Mouse (Mus musculus): Measurements from ENCODE around the gene Dnah2. TPM values are rescaled to one million over a fixed set of nuclear protein-coding genes. Genes with fewer than 3 reads are reported as not detected.

Dnah2 gene
- polyA plus RNA-seq, 1 experiment from 2014 or later: 1.6 TPM

DNA sequence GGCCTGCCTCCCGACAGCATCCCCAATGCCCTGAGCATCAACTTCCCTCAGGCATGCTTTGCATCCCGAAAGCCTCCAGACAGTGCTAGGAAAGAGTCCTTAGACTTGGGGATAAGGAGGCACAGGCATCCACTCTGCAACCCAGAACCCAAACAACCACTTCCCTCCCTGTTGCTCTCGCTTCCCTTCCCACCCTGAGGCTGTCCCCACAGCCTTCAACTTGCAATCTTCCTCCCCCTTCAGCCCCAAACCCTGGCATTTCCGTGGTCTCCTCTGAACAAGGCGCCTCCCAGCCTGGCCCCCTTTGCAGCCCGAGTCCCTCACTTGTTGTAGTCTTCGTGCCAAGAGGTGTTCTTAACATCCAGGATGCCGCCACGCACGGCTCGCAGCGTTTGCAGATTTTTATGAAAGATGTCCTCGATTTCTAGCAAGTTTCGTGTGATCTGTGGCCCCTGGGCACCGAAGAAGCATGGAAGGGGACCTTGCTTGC lies 32.7 kb downstream of the Dnah2 start:
- no peak for DNase-seq (ENCODE audit: low spot score)
- Histone ChIP-seq H3K4me3 (ENCODE audit: low read depth, low read length) (no peak overlapping the region), H3K4me2 (replicated peaks; ENCODE audit: low read depth, low read length) (no peak overlapping the region), H3K9ac (ENCODE audit: low read depth, low read length) (no peak overlapping the region), H3K4me1 (replicated peaks; ENCODE audit: control insufficient read depth, insufficient read depth, low read length) (no peaks in the 10 kb centered on the region), H3K36me3 (ENCODE audit: control insufficient read depth, insufficient read depth, low read length) (no peaks in the 10 kb centered on the region), H3K27me3 (ENCODE audit: control insufficient read depth, insufficient read depth, low read length) (no peaks in the 10 kb centered on the region), H3K9me3 (ENCODE audit: control insufficient read depth, low read length) (no peaks in the 10 kb centered on the region), H3K27ac (ENCODE audit: low read depth, low read length) (no peak overlapping the region)
- WGBS: 74% methylated on average over 15 of the region's 15 CpGs
- ATAC-seq (ENCODE audit: low FRiP score): no peak

DNA sequence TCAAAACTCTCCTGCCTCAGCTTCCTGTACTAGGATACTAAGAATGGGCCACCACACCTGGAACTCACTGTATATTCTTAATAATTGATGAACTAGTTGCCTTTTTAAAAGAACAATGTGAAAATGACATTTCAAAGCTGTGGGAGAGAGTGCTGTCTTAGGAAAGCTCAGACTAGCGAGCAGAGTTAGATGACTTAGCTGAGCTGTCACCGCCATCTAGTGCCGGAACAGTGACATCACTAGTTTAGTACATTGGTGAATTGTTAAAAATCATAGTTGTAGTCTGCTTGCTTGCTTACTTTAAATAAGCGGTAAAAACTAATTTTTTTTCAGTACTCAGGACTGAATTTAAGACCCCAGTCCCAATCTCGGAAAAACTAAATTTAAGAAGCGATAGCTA lies 35.1 kb downstream of the Dnah2 start:
- WGBS: 9% methylated on average over 6 of the region's 6 CpGs
- Histone ChIP-seq H3K36me3 (ENCODE audit: control insufficient read depth, insufficient read depth, low read length) (no peaks in the 10 kb centered on the region), H3K4me2 (replicated peaks; ENCODE audit: low read depth, low read length) (no peak overlapping the region), H3K9me3 (ENCODE audit: control insufficient read depth, low read length) (no peaks in the 10 kb centered on the region), H3K9ac (ENCODE audit: low read depth, low read length) (no peak overlapping the region), H3K4me1 (replicated peaks; ENCODE audit: control insufficient read depth, insufficient read depth, low read length) (no peaks in the 10 kb centered on the region), H3K27ac (ENCODE audit: low read depth, low read length) (no peak overlapping the region), H3K4me3 (ENCODE audit: low read depth, low read length) (no peak overlapping the region), H3K27me3 (ENCODE audit: control insufficient read depth, insufficient read depth, low read length) (no peaks in the 10 kb centered on the region)
- ATAC-seq (ENCODE audit: low FRiP score): no peak
- peak; percentile 71 for DNase-seq (ENCODE audit: low spot score)

DNA sequence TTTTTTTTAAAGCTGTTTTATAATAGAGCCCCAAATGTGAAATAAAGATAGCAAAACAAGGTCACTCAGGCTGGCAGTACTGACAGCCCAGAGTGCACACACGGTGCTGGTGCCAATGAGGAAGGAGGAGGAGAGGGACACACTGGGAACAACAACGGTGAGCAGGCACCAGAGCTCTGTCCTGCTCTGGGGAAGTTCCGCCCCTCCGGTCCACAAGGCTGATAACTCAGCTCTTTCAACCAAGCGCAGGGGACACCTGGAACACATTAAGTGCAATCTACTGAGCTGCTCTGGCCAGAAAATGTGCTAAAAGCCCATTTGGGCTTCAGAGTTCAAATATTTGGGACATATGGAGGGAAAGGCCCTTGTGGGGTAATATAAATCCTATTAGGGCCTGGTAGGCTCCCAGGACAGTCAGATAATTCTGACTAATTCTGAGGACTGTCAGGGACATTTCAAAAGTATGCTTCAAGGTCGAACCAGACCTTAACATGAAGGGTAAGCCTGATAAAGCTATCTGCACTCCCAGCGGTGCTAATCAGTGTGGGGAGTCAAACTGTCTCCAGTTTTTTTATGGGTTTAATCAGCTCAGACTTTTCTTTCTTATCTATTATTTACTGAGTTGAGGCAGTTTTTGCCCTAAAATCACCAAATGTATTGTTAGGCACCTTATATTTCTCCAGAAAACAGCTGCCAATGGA lies 38.0 kb downstream of the Dnah2 start:
- peak; percentile 21 for DNase-seq (ENCODE audit: low spot score)
- H3K27ac ChIP-seq (ENCODE audit: low read depth, low read length): no peak overlapping the region
- H3K4me1 ChIP-seq (replicated peaks; ENCODE audit: control insufficient read depth, insufficient read depth, low read length): no peaks in the 10 kb centered on the region
- H3K9ac ChIP-seq (ENCODE audit: low read depth, low read length): no peak overlapping the region
- H3K36me3 ChIP-seq (ENCODE audit: control insufficient read depth, insufficient read depth, low read length): no peaks in the 10 kb centered on the region
- ATAC-seq (ENCODE audit: low FRiP score): no peak
- no peak overlapping the region for H3K4me3 ChIP-seq (ENCODE audit: low read depth, low read length)
- WGBS: 52% methylated on average over 7 of the region's 7 CpGs
- H3K4me2 ChIP-seq (replicated peaks; ENCODE audit: low read depth, low read length): no peak overlapping the region
- no peaks in the 10 kb centered on the region for H3K9me3 ChIP-seq (ENCODE audit: control insufficient read depth, low read length)
- no peaks in the 10 kb centered on the region for H3K27me3 ChIP-seq (ENCODE audit: control insufficient read depth, insufficient read depth, low read length)

DNA sequence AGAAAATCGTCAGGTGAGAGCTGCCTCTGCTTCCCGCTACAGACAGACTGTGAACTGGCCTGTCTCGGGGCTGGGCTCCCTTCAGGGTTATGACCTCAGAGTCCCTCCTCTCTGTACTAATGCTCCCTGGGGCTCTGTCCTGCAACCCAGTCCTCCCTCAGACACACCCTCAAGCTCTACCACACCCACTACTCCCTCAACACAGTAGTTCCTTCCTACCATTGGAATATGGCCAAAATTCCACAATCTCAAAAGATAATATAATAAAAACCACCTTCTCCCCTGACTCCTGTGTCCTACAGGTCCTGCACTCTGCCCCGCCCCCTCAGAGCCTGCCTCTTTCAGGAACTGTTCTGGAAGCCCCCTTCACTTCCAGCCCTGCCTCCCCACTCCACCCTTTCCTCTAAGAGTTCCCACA lies 45.0 kb downstream of the Dnah2 start:
- no peaks in the 10 kb centered on the region for H3K27me3 ChIP-seq (ENCODE audit: control insufficient read depth, insufficient read depth, low read length)
- DNase-seq (ENCODE audit: low spot score): no peak
- ATAC-seq (ENCODE audit: low FRiP score): no peak
- no peaks in the 10 kb centered on the region for H3K36me3 ChIP-seq (ENCODE audit: control insufficient read depth, insufficient read depth, low read length)
- no peaks in the 10 kb centered on the region for H3K4me1 ChIP-seq (replicated peaks; ENCODE audit: control insufficient read depth, insufficient read depth, low read length)
- H3K9ac ChIP-seq (ENCODE audit: low read depth, low read length): no peak overlapping the region
- no peak overlapping the region for H3K4me3 ChIP-seq (ENCODE audit: low read depth, low read length)
- H3K9me3 ChIP-seq (ENCODE audit: control insufficient read depth, low read length): no peaks in the 10 kb centered on the region
- no peak overlapping the region for H3K4me2 ChIP-seq (replicated peaks; ENCODE audit: low read depth, low read length)
- WGBS: 40% methylated on average over 4 of the region's 4 CpGs
- H3K27ac ChIP-seq (ENCODE audit: low read depth, low read length): no peak overlapping the region

DNA sequence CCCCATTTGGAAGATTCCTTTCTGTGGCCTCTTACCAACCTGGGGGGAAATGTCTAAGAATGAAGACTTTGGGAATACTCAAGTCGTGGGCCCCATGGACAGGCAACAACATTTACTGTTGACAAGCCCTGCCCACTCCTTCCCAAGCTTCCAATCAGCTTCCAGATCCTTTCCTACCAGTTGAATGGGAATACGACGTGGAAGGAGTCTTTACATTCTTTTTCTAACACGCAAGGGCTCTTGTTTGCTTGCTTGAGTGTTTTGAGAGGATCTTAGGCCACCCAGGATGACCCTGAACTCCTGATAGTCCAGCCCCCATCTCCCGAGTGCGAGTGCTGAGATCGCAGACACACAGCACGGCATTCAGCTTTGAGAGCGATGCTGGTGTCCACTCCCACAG lies 47.4 kb downstream of the Dnah2 start:
- H3K4me2 ChIP-seq (replicated peaks; ENCODE audit: low read depth, low read length): no peak overlapping the region
- DNase-seq (ENCODE audit: low spot score) (no peak), ATAC-seq (ENCODE audit: low FRiP score) (no peak)
- H3K36me3 ChIP-seq (ENCODE audit: control insufficient read depth, insufficient read depth, low read length): no peaks in the 10 kb centered on the region
- no peaks in the 10 kb centered on the region for H3K4me1 ChIP-seq (replicated peaks; ENCODE audit: control insufficient read depth, insufficient read depth, low read length)
- H3K27me3 ChIP-seq (ENCODE audit: control insufficient read depth, insufficient read depth, low read length): no peaks in the 10 kb centered on the region
- H3K27ac ChIP-seq (ENCODE audit: low read depth, low read length): no peak overlapping the region
- no peak overlapping the region for H3K4me3 ChIP-seq (ENCODE audit: low read depth, low read length)
- WGBS: 65% methylated on average over 9 of the region's 9 CpGs
- H3K9me3 ChIP-seq (ENCODE audit: control insufficient read depth, low read length): no peaks in the 10 kb centered on the region
- no peak overlapping the region for H3K9ac ChIP-seq (ENCODE audit: low read depth, low read length)

DNA sequence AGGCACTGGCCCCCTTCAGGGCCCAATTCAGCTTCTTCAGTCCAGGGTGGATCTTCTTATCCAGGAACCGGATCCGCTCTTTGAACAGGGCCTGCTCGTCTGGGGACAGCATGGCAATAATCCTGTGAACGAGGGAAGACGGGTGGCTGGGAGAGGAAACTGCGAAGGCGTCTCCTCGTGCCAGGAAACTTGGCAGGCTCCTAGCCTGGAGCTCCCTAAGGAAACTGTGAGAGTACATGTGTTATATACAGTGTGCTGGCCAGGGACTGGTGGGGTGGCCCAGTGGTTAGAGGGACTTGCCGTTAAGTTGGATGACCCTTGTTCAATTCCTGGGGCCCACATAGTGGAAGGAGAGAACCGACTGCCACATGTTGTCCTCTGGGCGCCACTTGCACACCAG lies 49.8 kb downstream of the Dnah2 start:
- DNase-seq (ENCODE audit: low spot score) (no peak), ATAC-seq (ENCODE audit: low FRiP score) (no peak)
- Histone ChIP-seq H3K27ac (ENCODE audit: low read depth, low read length) (no peak overlapping the region), H3K9me3 (ENCODE audit: control insufficient read depth, low read length) (no peaks in the 10 kb centered on the region), H3K36me3 (ENCODE audit: control insufficient read depth, insufficient read depth, low read length) (no peaks in the 10 kb centered on the region), H3K4me2 (replicated peaks; ENCODE audit: low read depth, low read length) (no peak overlapping the region), H3K4me1 (replicated peaks; ENCODE audit: control insufficient read depth, insufficient read depth, low read length) (no peaks in the 10 kb centered on the region), H3K4me3 (ENCODE audit: low read depth, low read length) (no peak overlapping the region), H3K9ac (ENCODE audit: low read depth, low read length) (no peak overlapping the region), H3K27me3 (ENCODE audit: control insufficient read depth, insufficient read depth, low read length) (no peaks in the 10 kb centered on the region)
- WGBS: 94% methylated on average over 11 of the region's 11 CpGs

DNA sequence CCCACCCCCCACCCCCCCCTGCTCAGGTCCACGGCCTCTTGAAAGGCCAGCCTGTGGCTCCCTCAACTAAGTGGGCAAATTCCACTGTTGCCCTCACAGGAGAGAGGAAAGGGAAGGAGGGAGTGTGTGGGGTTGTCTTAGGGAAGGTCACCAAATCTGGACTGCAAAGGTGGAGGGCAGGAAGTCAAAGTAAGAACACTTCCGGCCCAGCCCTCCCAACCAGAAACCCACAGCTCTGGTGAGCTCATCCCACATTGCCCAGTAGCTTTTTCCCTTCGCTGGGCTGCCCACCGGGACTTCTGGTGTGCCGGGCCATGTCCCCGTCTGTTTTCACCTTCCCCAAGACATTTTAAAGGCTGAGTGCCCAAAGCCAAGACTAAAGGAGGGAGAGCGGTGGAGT lies 57.2 kb downstream of the Dnah2 start:
- no peak overlapping the region for H3K4me2 ChIP-seq (replicated peaks; ENCODE audit: low read depth, low read length)
- H3K36me3 ChIP-seq (ENCODE audit: control insufficient read depth, insufficient read depth, low read length): no peaks in the 10 kb centered on the region
- H3K9ac ChIP-seq (ENCODE audit: low read depth, low read length): no peak overlapping the region
- no peaks in the 10 kb centered on the region for H3K4me1 ChIP-seq (replicated peaks; ENCODE audit: control insufficient read depth, insufficient read depth, low read length)
- H3K4me3 ChIP-seq (ENCODE audit: low read depth, low read length): no peak overlapping the region
- H3K27me3 ChIP-seq (ENCODE audit: control insufficient read depth, insufficient read depth, low read length): no peaks in the 10 kb centered on the region
- no peaks in the 10 kb centered on the region for H3K9me3 ChIP-seq (ENCODE audit: control insufficient read depth, low read length)
- DNase-seq (ENCODE audit: low spot score): no peak
- H3K27ac ChIP-seq (ENCODE audit: low read depth, low read length): no peak overlapping the region
- ATAC-seq (ENCODE audit: low FRiP score): no peak
- 90% methylated on average over 7 of the region's 7 CpGs for WGBS

DNA sequence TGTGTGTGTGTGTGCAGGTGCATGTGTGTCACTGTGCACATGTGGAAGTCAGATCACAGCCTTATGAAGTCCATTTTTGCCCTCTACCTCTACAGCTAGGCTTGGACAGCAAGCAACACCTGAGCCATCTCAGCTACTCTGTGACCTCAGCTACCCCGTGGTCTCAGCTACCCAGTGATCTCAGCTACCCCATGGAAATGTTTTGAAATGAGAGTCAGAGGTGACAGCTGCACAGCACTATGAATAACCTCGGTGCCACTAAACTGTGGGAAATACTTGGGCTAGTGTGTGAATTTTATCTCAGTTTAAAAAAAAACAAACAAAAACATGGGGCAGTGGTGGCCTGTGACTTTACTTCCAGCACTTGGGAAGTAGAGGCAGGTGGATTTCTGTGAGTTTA lies 58.0 kb downstream of the Dnah2 start:
- 79% methylated on average over 2 of the region's 2 CpGs for WGBS
- no peak overlapping the region for H3K4me2 ChIP-seq (replicated peaks; ENCODE audit: low read depth, low read length)
- no peak for ATAC-seq (ENCODE audit: low FRiP score)
- no peaks in the 10 kb centered on the region for H3K9me3 ChIP-seq (ENCODE audit: control insufficient read depth, low read length)
- no peak overlapping the region for H3K27ac ChIP-seq (ENCODE audit: low read depth, low read length)
- H3K36me3 ChIP-seq (ENCODE audit: control insufficient read depth, insufficient read depth, low read length): no peaks in the 10 kb centered on the region
- no peaks in the 10 kb centered on the region for H3K4me1 ChIP-seq (replicated peaks; ENCODE audit: control insufficient read depth, insufficient read depth, low read length)
- no peak overlapping the region for H3K4me3 ChIP-seq (ENCODE audit: low read depth, low read length)
- DNase-seq (ENCODE audit: low spot score): no peak
- no peaks in the 10 kb centered on the region for H3K27me3 ChIP-seq (ENCODE audit: control insufficient read depth, insufficient read depth, low read length)
- no peak overlapping the region for H3K9ac ChIP-seq (ENCODE audit: low read depth, low read length)

DNA sequence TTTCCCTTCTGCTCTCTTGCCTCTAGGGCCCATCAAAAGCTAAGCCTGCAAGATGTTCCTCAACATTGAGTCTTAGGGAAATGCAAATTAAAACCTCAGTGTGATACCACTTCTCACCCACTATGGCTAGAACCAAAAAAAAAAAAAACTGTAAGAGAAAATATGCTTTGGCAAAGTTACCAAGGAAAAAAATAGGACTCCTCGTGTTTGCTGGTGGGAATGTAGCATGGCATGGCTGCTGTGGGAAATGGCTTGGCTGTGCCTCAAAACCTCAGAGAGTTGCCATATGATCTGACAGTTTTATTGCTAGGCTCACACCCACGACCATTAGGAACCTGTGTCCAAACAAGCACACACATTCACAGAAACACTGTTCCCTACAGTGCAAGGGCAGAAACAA lies 61.4 kb downstream of the Dnah2 start:
- WGBS: 88% methylated on average over 2 of the region's 2 CpGs
- ATAC-seq (ENCODE audit: low FRiP score): no peak

More for the DNA sequence above, 61.4 kb downstream of the Dnah2 start:
- Histone ChIP-seq H3K4me3 (ENCODE audit: low read depth, low read length) (no peak overlapping the region), H3K36me3 (ENCODE audit: control insufficient read depth, insufficient read depth, low read length) (no peaks in the 10 kb centered on the region), H3K9me3 (ENCODE audit: control insufficient read depth, low read length) (no peaks in the 10 kb centered on the region), H3K9ac (ENCODE audit: low read depth, low read length) (no peak overlapping the region), H3K4me1 (replicated peaks; ENCODE audit: control insufficient read depth, insufficient read depth, low read length) (no peaks in the 10 kb centered on the region), H3K27ac (ENCODE audit: low read depth, low read length) (no peak overlapping the region), H3K27me3 (ENCODE audit: control insufficient read depth, insufficient read depth, low read length) (no peaks in the 10 kb centered on the region), H3K4me2 (replicated peaks; ENCODE audit: low read depth, low read length) (no peak overlapping the region)
- DNase-seq (ENCODE audit: low spot score): no peak

Data from hindbrain, embryonic 11.5 days (tissue).